Mouse (Mus musculus) erythroblast, embryonic 14.5 days (primary cell): ENCODE data around the gene Tmem184a. TPM values are rescaled to one million over a fixed set of nuclear protein-coding genes. Genes with fewer than 3 reads are reported as not detected.
A peak's percentile ranks its signal among the peaks of the same experiment; 100 is the strongest.

ENCODE experiments used
- H3K27me3 ChIP-seq: 2 replicates; pipeline ENCODE4 v1.6.1; 2012; ENCODE audit warnings: inconsistent platforms; ENCODE audit not compliant: control insufficient read depth
- H3K36me3 ChIP-seq: 2 replicates; pipeline ENCODE4 v1.6.1; 2012; ENCODE audit warnings: mild to moderate bottlenecking, inconsistent platforms; ENCODE audit not compliant: control insufficient read depth
- H3K4me1 ChIP-seq: 2 replicates; pipeline ENCODE4 v1.6.1; 2012; ENCODE audit warnings: inconsistent platforms; ENCODE audit not compliant: control insufficient read depth
- H3K4me3 ChIP-seq: replicated peaks from 2 replicates; pipeline ENCODE3; 2012; ENCODE audit warnings: moderate library complexity, mild to moderate bottlenecking, inconsistent platforms
- H3K9me3 ChIP-seq: 2 replicates; pipeline ENCODE4 v1.6.1; 2012; ENCODE audit warnings: low read length, inconsistent platforms, mixed read lengths; ENCODE audit not compliant: control insufficient read depth
- GATA1 ChIP-seq: IDR thresholded peaks from 2 replicates; pipeline ENCODE4 v1.6.1; 2012; ENCODE audit warnings: low read length, inconsistent platforms, mixed read lengths
- TAL1 ChIP-seq: IDR thresholded peaks from 3 replicates; pipeline ENCODE4 v1.6.1; 2012; ENCODE audit warnings: low read length, inconsistent platforms, mixed read lengths
- polyA plus RNA-seq: library from polyadenylated mRNA; stranded (reverse); fragments of >175 nt; gene quantifications from 2 replicates; pipeline ENCODE4 v1.2.3, GENCODE M21; 2012

Tmem184a gene
- 36.6 and 77.7 TPM in 2 replicates for polyA plus RNA-seq

GRCm38 (mm10) chr5:139819538-139820181 lies at the start of gene Tmem184a:
Tmem184a (minus strand) TSS chr5:139819917.
- H3K9me3 ChIP-seq = no peaks in the 10 kb centered on the region
- H3K36me3 ChIP-seq = peaks cover 76% of the 10 kb centered on the region
- TF ChIP-seq TAL1 = no peak
- TF ChIP-seq GATA1 = no peak
- peak within 1 kb of the TSS; percentile 46 for H3K4me3 ChIP-seq
- peaks cover 92% of the 10 kb centered on the region for H3K4me1 ChIP-seq
- H3K27me3 ChIP-seq = no peaks in the 10 kb centered on the region

GRCm38 (mm10) chr5:139862759-139863158 lies 43.0 kb upstream of the Tmem184a start:
- TF ChIP-seq GATA1 = no peak
- TF ChIP-seq TAL1 = no peak
- no peaks in the 10 kb centered on the region for H3K4me1 ChIP-seq
- H3K36me3 ChIP-seq = no peaks in the 10 kb centered on the region
- no peak overlapping the region for H3K4me3 ChIP-seq
- H3K27me3 ChIP-seq = no peaks in the 10 kb centered on the region
- H3K9me3 ChIP-seq = no peaks in the 10 kb centered on the region

GRCm38 (mm10) chr5:139860328-139861104 lies 40.8 kb upstream of the Tmem184a start:
- no peak overlapping the region for H3K4me3 ChIP-seq
- H3K9me3 ChIP-seq = no peaks in the 10 kb centered on the region
- no peaks in the 10 kb centered on the region for H3K27me3 ChIP-seq
- H3K4me1 ChIP-seq = no peaks in the 10 kb centered on the region
- H3K36me3 ChIP-seq = no peaks in the 10 kb centered on the region
- no peak for TF ChIP-seq GATA1
- no peak for TF ChIP-seq TAL1

- TF ChIP-seq GATA1 (no peak), TAL1 (no peak)
- H3K27me3 ChIP-seq = no peaks in the 10 kb centered on the region; the same call in none of the 2 replicates
- H3K9me3 ChIP-seq = peaks cover 7% of the 10 kb centered on the region
- no peaks in the 10 kb centered on the region for H3K4me1 ChIP-seq
- H3K36me3 ChIP-seq = no peaks in the 10 kb centered on the region
- H3K4me3 ChIP-seq = no peak overlapping the region
These were observed 30.1 kb upstream of the Tmem184a start for GRCm38 (mm10) chr5:139849626-139850320.

- Histone ChIP-seq H3K4me1 (peaks cover 7% of the 10 kb centered on the region), H3K36me3 (no peaks in the 10 kb centered on the region), H3K9me3 (peaks cover 2% of the 10 kb centered on the region), H3K4me3 (no peak overlapping the region), H3K27me3 (peaks cover 4% of the 10 kb centered on the region)
- TF ChIP-seq TAL1 (no peak), GATA1 (no peak)
These were observed 19.4 kb upstream of the Tmem184a start for GRCm38 (mm10) chr5:139839142-139839541.

- peaks cover 7% of the 10 kb centered on the region for H3K4me1 ChIP-seq
- peaks cover 4% of the 10 kb centered on the region for H3K27me3 ChIP-seq
- H3K36me3 ChIP-seq = no peaks in the 10 kb centered on the region
- H3K9me3 ChIP-seq = peaks cover 2% of the 10 kb centered on the region
- H3K4me3 ChIP-seq = no peak overlapping the region
- TF ChIP-seq GATA1 (no peak), TAL1 (no peak)
These were observed 18.8 kb upstream of the Tmem184a start for GRCm38 (mm10) chr5:139838476-139838892.

- H3K36me3 ChIP-seq = no peaks in the 10 kb centered on the region
- TF ChIP-seq TAL1 (no peak), GATA1 (no peak)
- H3K4me1 ChIP-seq = peaks cover 7% of the 10 kb centered on the region
- peaks cover 2% of the 10 kb centered on the region for H3K9me3 ChIP-seq
- no peak overlapping the region for H3K4me3 ChIP-seq
- peaks cover 7% of the 10 kb centered on the region for H3K27me3 ChIP-seq
These were observed 16.0 kb upstream of the Tmem184a start for GRCm38 (mm10) chr5:139835706-139836105.

- peaks cover 2% of the 10 kb centered on the region for H3K9me3 ChIP-seq
- H3K4me1 ChIP-seq = peaks cover 7% of the 10 kb centered on the region
- TF ChIP-seq GATA1 = no peak
- H3K4me3 ChIP-seq = no peak overlapping the region
- H3K27me3 ChIP-seq = peaks cover 5% of the 10 kb centered on the region
- no peaks in the 10 kb centered on the region for H3K36me3 ChIP-seq
These were observed 12.4 kb upstream of the Tmem184a start for GRCm38 (mm10) chr5:139832125-139832524.

- Histone ChIP-seq H3K36me3 (no peaks in the 10 kb centered on the region), H3K9me3 (no peaks in the 10 kb centered on the region), H3K27me3 (peaks cover 3% of the 10 kb centered on the region; the same call in 1 of the 2 replicates), H3K4me3 (no peak overlapping the region), H3K4me1 (peaks cover 13% of the 10 kb centered on the region)
- no peak for TF ChIP-seq GATA1
- TF ChIP-seq TAL1 = no peak
These were observed 11.0 kb upstream of the Tmem184a start for GRCm38 (mm10) chr5:139830734-139831133.
